Mouse (Mus musculus): Measurements from ENCODE around the gene Akap13. TPM values are rescaled to one million over a fixed set of nuclear protein-coding genes. Genes with fewer than 3 reads are reported as not detected.
A peak's percentile ranks its signal among the peaks of the same experiment; 100 is the strongest.
"Not testable (repeated sequence)": the region's sequence is repeated elsewhere in the genome, so short reads cannot be mapped to it uniquely, and the experiment has no call there.

Akap13 gene
- polyA plus RNA-seq, 1 experiment from 2014 or later, result 69.8 TPM

GRCm38 (mm10) chr7:75762225-75762624, 306.9 kb downstream of the Akap13 start:
- not testable (repeated sequence) for H3K27me3 ChIP-seq (ENCODE audit: control insufficient read depth, insufficient read depth, low read length)
- no CpG with 5 or more reads among the region's 2 CpGs for WGBS

GRCm38 (mm10) chr7:75767080-75767769, 311.9 kb downstream of the Akap13 start:
- 63% methylated on average over 1 of the region's 5 CpGs for WGBS
- not testable (repeated sequence) for H3K9me3 ChIP-seq (ENCODE audit: control insufficient read depth, low read length); H3K27me3 ChIP-seq (ENCODE audit: control insufficient read depth, insufficient read depth, low read length); H3K9ac ChIP-seq (ENCODE audit: low read depth, low read length); H3K4me3 ChIP-seq (ENCODE audit: low read length); H3K27ac ChIP-seq (ENCODE audit: low read depth, low read length); ATAC-seq (ENCODE audit: low FRiP score, low TSS enrichment); H3K4me1 ChIP-seq (ENCODE audit: control insufficient read depth, insufficient read depth, low read length); H3K4me2 ChIP-seq (replicated peaks; ENCODE audit: low read depth, low read length)
- H3K36me3 ChIP-seq (ENCODE audit: control insufficient read depth, insufficient read depth, low read length), result peaks cover 24% of the 10 kb centered on the region

More at GRCm38 (mm10) chr7:75762225-75762624, 306.9 kb downstream of the Akap13 start:
- not testable (repeated sequence) for H3K4me3 ChIP-seq (ENCODE audit: low read length); H3K27ac ChIP-seq (ENCODE audit: low read depth, low read length); H3K9ac ChIP-seq (ENCODE audit: low read depth, low read length); H3K4me2 ChIP-seq (replicated peaks; ENCODE audit: low read depth, low read length); H3K36me3 ChIP-seq (ENCODE audit: control insufficient read depth, insufficient read depth, low read length); H3K9me3 ChIP-seq (ENCODE audit: control insufficient read depth, low read length); ATAC-seq (ENCODE audit: low FRiP score, low TSS enrichment); H3K4me1 ChIP-seq (ENCODE audit: control insufficient read depth, insufficient read depth, low read length)

GRCm38 (mm10) chr7:75768169-75768568, 312.8 kb downstream of the Akap13 start:
- ATAC-seq (ENCODE audit: low FRiP score, low TSS enrichment), result no peak
- H3K4me1 ChIP-seq (ENCODE audit: control insufficient read depth, insufficient read depth, low read length), result no peaks in the 10 kb centered on the region
- H3K27me3 ChIP-seq (ENCODE audit: control insufficient read depth, insufficient read depth, low read length), result no peaks in the 10 kb centered on the region
- H3K27ac ChIP-seq (ENCODE audit: low read depth, low read length), result no peak overlapping the region
- 94% methylated on average over 2 of the region's 2 CpGs for WGBS
- H3K9me3 ChIP-seq (ENCODE audit: control insufficient read depth, low read length), result no peaks in the 10 kb centered on the region
- H3K36me3 ChIP-seq (ENCODE audit: control insufficient read depth, insufficient read depth, low read length), result peaks cover 24% of the 10 kb centered on the region
- no peak overlapping the region for H3K9ac ChIP-seq (ENCODE audit: low read depth, low read length)
- H3K4me2 ChIP-seq (replicated peaks; ENCODE audit: low read depth, low read length), result no peak overlapping the region
- no peak overlapping the region for H3K4me3 ChIP-seq (ENCODE audit: low read length)

- Histone ChIP-seq H3K9me3 (ENCODE audit: control insufficient read depth, low read length) (no peaks in the 10 kb centered on the region), H3K4me2 (replicated peaks; ENCODE audit: low read depth, low read length) (no peak overlapping the region), H3K4me3 (ENCODE audit: low read length) (no peak overlapping the region), H3K4me1 (ENCODE audit: control insufficient read depth, insufficient read depth, low read length) (no peaks in the 10 kb centered on the region), H3K36me3 (ENCODE audit: control insufficient read depth, insufficient read depth, low read length) (peaks cover 24% of the 10 kb centered on the region), H3K27ac (ENCODE audit: low read depth, low read length) (no peak overlapping the region), H3K27me3 (ENCODE audit: control insufficient read depth, insufficient read depth, low read length) (no peaks in the 10 kb centered on the region), H3K9ac (ENCODE audit: low read depth, low read length) (no peak overlapping the region)
- ATAC-seq (ENCODE audit: low FRiP score, low TSS enrichment), result no peak
- 90% methylated on average over 9 of the region's 9 CpGs for WGBS
Measured at GRCm38 (mm10) chr7:75769909-75770308, 314.6 kb downstream of the Akap13 start.

GRCm38 (mm10) chr7:75774095-75775078, 319.1 kb downstream of the Akap13 start:
- H3K4me1 ChIP-seq (ENCODE audit: control insufficient read depth, insufficient read depth, low read length); ATAC-seq (ENCODE audit: low FRiP score, low TSS enrichment); H3K9ac ChIP-seq (ENCODE audit: low read depth, low read length); H3K4me2 ChIP-seq (replicated peaks; ENCODE audit: low read depth, low read length); H3K9me3 ChIP-seq (ENCODE audit: control insufficient read depth, low read length); H3K27ac ChIP-seq (ENCODE audit: low read depth, low read length); H3K27me3 ChIP-seq (ENCODE audit: control insufficient read depth, insufficient read depth, low read length); H3K4me3 ChIP-seq (ENCODE audit: low read length): not testable (repeated sequence)
- 93% methylated on average over 18 of the region's 18 CpGs for WGBS
- H3K36me3 ChIP-seq (ENCODE audit: control insufficient read depth, insufficient read depth, low read length), result peaks cover 53% of the 10 kb centered on the region

GRCm38 (mm10) chr7:75778053-75778452, 322.7 kb downstream of the Akap13 start:
- no peaks in the 10 kb centered on the region for H3K4me1 ChIP-seq (ENCODE audit: control insufficient read depth, insufficient read depth, low read length)
- H3K9me3 ChIP-seq (ENCODE audit: control insufficient read depth, low read length), result no peaks in the 10 kb centered on the region
- no peak overlapping the region for H3K4me3 ChIP-seq (ENCODE audit: low read length)
- no peak overlapping the region for H3K9ac ChIP-seq (ENCODE audit: low read depth, low read length)
- no peak overlapping the region for H3K27ac ChIP-seq (ENCODE audit: low read depth, low read length)
- 93% methylated on average over 2 of the region's 2 CpGs for WGBS
- no peak for ATAC-seq (ENCODE audit: low FRiP score, low TSS enrichment)
- no peak overlapping the region for H3K4me2 ChIP-seq (replicated peaks; ENCODE audit: low read depth, low read length)
- no peaks in the 10 kb centered on the region for H3K27me3 ChIP-seq (ENCODE audit: control insufficient read depth, insufficient read depth, low read length)
- peaks cover 35% of the 10 kb centered on the region for H3K36me3 ChIP-seq (ENCODE audit: control insufficient read depth, insufficient read depth, low read length)

- Histone ChIP-seq H3K27ac (ENCODE audit: low read depth, low read length) (no peak overlapping the region), H3K4me1 (ENCODE audit: control insufficient read depth, insufficient read depth, low read length) (peaks cover 2% of the 10 kb centered on the region), H3K9ac (ENCODE audit: low read depth, low read length) (peak overlapping the region; percentile 66; the same call in 1 of the 2 replicates), H3K27me3 (ENCODE audit: control insufficient read depth, insufficient read depth, low read length) (no peaks in the 10 kb centered on the region), H3K36me3 (ENCODE audit: control insufficient read depth, insufficient read depth, low read length) (peaks cover 28% of the 10 kb centered on the region), H3K4me3 (ENCODE audit: low read length) (peak overlapping the region; percentile 59), H3K9me3 (ENCODE audit: control insufficient read depth, low read length) (no peaks in the 10 kb centered on the region), H3K4me2 (replicated peaks; ENCODE audit: low read depth, low read length) (peak overlapping the region; percentile 58)
- ATAC-seq (ENCODE audit: low FRiP score, low TSS enrichment), result no peak
- 7% methylated on average over 4 of the region's 5 CpGs for WGBS
Measured at GRCm38 (mm10) chr7:75780812-75781211, 325.5 kb downstream of the Akap13 start.

GRCm38 (mm10) chr7:75781298-75781947, 326.1 kb downstream of the Akap13 start:
- Histone ChIP-seq H3K4me3 (ENCODE audit: low read length) (peak overlapping the region; percentile 59), H3K27ac (ENCODE audit: low read depth, low read length) (no peak overlapping the region), H3K9ac (ENCODE audit: low read depth, low read length) (peak overlapping the region; percentile 66; the same call in 1 of the 2 replicates), H3K36me3 (ENCODE audit: control insufficient read depth, insufficient read depth, low read length) (peaks cover 23% of the 10 kb centered on the region), H3K4me1 (ENCODE audit: control insufficient read depth, insufficient read depth, low read length) (peaks cover 7% of the 10 kb centered on the region), H3K27me3 (ENCODE audit: control insufficient read depth, insufficient read depth, low read length) (no peaks in the 10 kb centered on the region), H3K4me2 (replicated peaks; ENCODE audit: low read depth, low read length) (peak overlapping the region; percentile 58), H3K9me3 (ENCODE audit: control insufficient read depth, low read length) (no peaks in the 10 kb centered on the region)
- 3% methylated on average over 13 of the region's 13 CpGs for WGBS
- no peak; the same call in 1 of the 2 replicates for ATAC-seq (ENCODE audit: low FRiP score, low TSS enrichment)
